Mouse (Mus musculus) adrenal gland, adult 2 months (tissue): ENCODE data around the gene Plekhh3. TPM values are rescaled to one million over a fixed set of nuclear protein-coding genes. Genes with fewer than 3 reads are reported as not detected.
A peak's percentile ranks its signal among the peaks of the same experiment; 100 is the strongest.

ENCODE experiments used
- DNase-seq: peaks from one replicate; pipeline ENCODE4 v3.0.0; 2021
- microRNA-seq, 2 experiments: library from miRNA; unstranded; fragments of <30 nt; microRNA quantifications; one replicate each; pipeline ENCODE4 v1.2.0; 2021
- polyA plus RNA-seq: library from polyadenylated mRNA; depleted of rRNA; stranded (reverse); fragments of >200 nt; gene quantifications from 2 replicates; pipeline ENCODE4 v1.2.3, GENCODE M21; 2012; rRNA removed
- total RNA-seq, 2 experiments: library from RNA; stranded (reverse); gene quantifications; 2 replicates each; pipeline ENCODE4 v1.2.3; 2021

The Plekhh3 gene
- total and polyA plus RNA-seq, 3 experiments, result 19.4 to 112 (median 39.7) TPM

GRCm38 (mm10) chr11:101120545-101121188 lies 50.5 kb downstream of the Plekhh3 start:
- DNase-seq, result no peak

DNA sequence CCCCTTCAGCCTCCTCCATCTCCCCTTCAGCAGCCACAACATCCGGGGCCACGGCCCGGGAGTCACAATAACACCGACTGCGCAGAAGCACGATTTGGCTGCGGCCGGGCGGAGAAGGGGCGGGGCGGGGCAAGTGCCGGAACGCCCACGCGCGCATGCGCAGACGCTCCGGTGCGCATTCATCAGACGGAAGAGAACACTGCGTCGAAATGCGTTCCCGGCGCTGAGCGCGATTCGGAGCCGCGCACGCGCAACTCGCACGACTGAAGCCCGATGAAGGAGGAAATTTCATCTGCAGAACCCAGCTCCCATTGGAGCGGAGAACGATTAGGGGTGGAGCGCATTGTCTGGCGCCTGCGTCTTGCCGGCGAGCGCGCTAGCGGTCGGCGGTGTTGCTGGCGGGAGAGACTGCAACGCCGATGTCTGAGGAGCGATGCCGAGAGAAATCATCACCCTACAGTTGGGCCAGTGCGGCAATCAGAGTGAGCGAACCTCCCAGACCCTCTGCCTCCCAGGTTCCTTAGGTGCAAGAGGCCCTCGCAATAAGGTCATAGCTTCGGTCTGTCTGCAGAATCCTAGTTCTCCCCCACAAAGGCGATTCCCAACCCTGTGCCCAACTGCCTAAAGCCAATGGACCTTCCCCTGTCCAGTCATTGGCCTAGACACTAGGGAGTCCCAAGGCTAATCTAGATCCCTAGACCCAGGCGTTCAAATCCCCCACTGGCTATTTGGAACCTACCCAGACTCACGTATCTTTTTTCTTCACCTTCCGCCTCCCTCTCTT lies 51.2 kb downstream of the Plekhh3 start, which contains the start of the genes Retreg3 and Tubg1:
TSS of gene Retreg3 (minus strand) at position 133 of the 784 bp plus-strand sequence.
TSS of gene Tubg1 (plus strand) at position 178 of the 784 bp plus-strand sequence.
- DNase-seq, result peak; percentile 99

GRCm38 (mm10) chr11:101119131-101119760 lies 51.9 kb downstream of the Plekhh3 start:
- DNase-seq, result no peak

- no peak for DNase-seq
Measured at GRCm38 (mm10) chr11:101118105-101118504, 53.0 kb downstream of the Plekhh3 start.

DNA sequence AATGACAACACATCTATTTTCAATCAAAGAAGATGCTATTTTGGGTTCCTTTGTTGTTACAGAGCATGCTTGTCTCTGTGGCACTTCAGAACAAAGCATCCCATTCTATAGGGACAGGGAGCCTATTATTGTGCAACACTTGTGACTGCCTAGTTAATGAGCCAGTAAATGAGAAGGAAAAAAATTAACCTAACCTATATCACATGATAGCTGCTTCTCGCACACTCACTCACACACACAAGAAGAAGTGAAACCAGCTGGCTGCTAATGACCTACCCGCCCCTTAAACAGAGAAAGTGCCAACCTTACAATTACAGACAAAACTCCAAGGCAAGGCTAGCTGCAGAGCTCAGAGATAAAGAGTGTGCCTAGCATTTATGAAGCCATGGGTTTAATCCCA lies 55.6 kb downstream of the Plekhh3 start:
- no peak for DNase-seq

Small RNA genes within 50 kb of the gene (microRNA-seq; reads per million reads assigned to microRNA genes)
- gene Gm27626, result 0 reads per million in 2 experiments

Other genes starting within 250 kb of the Plekhh3 start
- 10 to 100 TPM; 76.6 to 79.4 TPM for gene Stat3, start 231.8 kb downstream of the Plekhh3 start, total RNA-seq
- gene Stat3, start 231.8 kb downstream of the Plekhh3 start, polyA plus RNA-seq, result 45.4 and 54.9 TPM in 2 replicates
- 100 to 1,000 TPM; 236 to 425 TPM for gene Cavin1, start 200.5 kb downstream of the Plekhh3 start, total RNA-seq
- gene Cavin1, start 200.5 kb downstream of the Plekhh3 start, polyA plus RNA-seq, result 193 and 219 TPM in 2 replicates
- gene Atp6v0a1, start 161.9 kb downstream of the Plekhh3 start, total RNA-seq, result 100 to 1,000 TPM; 116 to 159 TPM
- gene Atp6v0a1, start 161.9 kb downstream of the Plekhh3 start, polyA plus RNA-seq, result 77.9 and 98.0 TPM in 2 replicates
- gene Naglu, start 101.3 kb downstream of the Plekhh3 start, total RNA-seq, result 10 to 100 TPM; 38.0 to 42.5 TPM
- gene Naglu, start 101.3 kb downstream of the Plekhh3 start, polyA plus RNA-seq, result 102 and 120 TPM in 2 replicates
- 1 to 10 TPM; 1.1 to 2.5 TPM for gene Hsd17b1, start 92.9 kb downstream of the Plekhh3 start, total RNA-seq
- gene Hsd17b1, start 92.9 kb downstream of the Plekhh3 start, polyA plus RNA-seq, result 2.1 and 2.3 TPM in 2 replicates
- 10 to 100 TPM; 86.9 to 90.5 TPM for gene Coasy, start 88.8 kb downstream of the Plekhh3 start, total RNA-seq
- gene Coasy, start 88.8 kb downstream of the Plekhh3 start, polyA plus RNA-seq, result 178 and 187 TPM in 2 replicates
- 10 to 100 TPM; 57.8 to 72.3 TPM for gene Mlx, start 84.1 kb downstream of the Plekhh3 start, total RNA-seq
- 36.3 and 42.4 TPM in 2 replicates for gene Mlx, start 84.1 kb downstream of the Plekhh3 start, polyA plus RNA-seq
- 1 to 10 TPM; 3.6 to 5.9 TPM for gene Psmc3ip, start 75.9 kb downstream of the Plekhh3 start, total RNA-seq
- gene Psmc3ip, start 75.9 kb downstream of the Plekhh3 start, polyA plus RNA-seq, result 0.38 and 0.71 TPM in 2 replicates
- gene Retreg3, start 51.5 kb downstream of the Plekhh3 start, total RNA-seq, result 10 to 100 TPM; 50.7 to 50.9 TPM
- 41.7 and 46.9 TPM in 2 replicates for gene Retreg3, start 51.5 kb downstream of the Plekhh3 start, polyA plus RNA-seq
- 10 to 100 TPM; 42.9 to 43.0 TPM for gene Tubg1, start 51.4 kb downstream of the Plekhh3 start, total RNA-seq
- gene Tubg1, start 51.4 kb downstream of the Plekhh3 start, polyA plus RNA-seq, result 15.2 and 42.7 TPM in 2 replicates
- 1 to 10 TPM; 6.2 to 7.5 TPM for gene Tubg2, start 15.4 kb downstream of the Plekhh3 start, total RNA-seq
- gene Tubg2, start 15.4 kb downstream of the Plekhh3 start, polyA plus RNA-seq, result 5.5 and 6.0 TPM in 2 replicates
- 1 to 10 TPM; 6.8 TPM for gene Cntnap1, start 828 bp downstream of the Plekhh3 start, total RNA-seq
- gene Cntnap1, start 828 bp downstream of the Plekhh3 start, polyA plus RNA-seq, result 9.3 and 9.4 TPM in 2 replicates
- gene Ccr10, start 4.1 kb upstream of the Plekhh3 start, total RNA-seq, result under 1 TPM; 0.26 to 0.83 TPM
- gene Ccr10, start 4.1 kb upstream of the Plekhh3 start, polyA plus RNA-seq, result 0.84 and 1.6 TPM in 2 replicates
- 10 to 100 TPM; 31.3 to 35.0 TPM for gene Ezh1, start 55.1 kb upstream of the Plekhh3 start, total RNA-seq
- 17.1 and 20.1 TPM in 2 replicates for gene Ezh1, start 55.1 kb upstream of the Plekhh3 start, polyA plus RNA-seq
- gene Ramp2, start 74.7 kb upstream of the Plekhh3 start, total RNA-seq, result 10 to 100 TPM; 46.5 to 46.9 TPM
- 109 and 114 TPM in 2 replicates for gene Ramp2, start 74.7 kb upstream of the Plekhh3 start, polyA plus RNA-seq
- 100 to 1,000 TPM; 102 to 116 TPM for gene Vps25, start 82.4 kb upstream of the Plekhh3 start, total RNA-seq
- 186 and 204 TPM in 2 replicates for gene Vps25, start 82.4 kb upstream of the Plekhh3 start, polyA plus RNA-seq
- 1 to 10 TPM; 2.1 to 3.7 TPM for gene Wnk4, start 89.2 kb upstream of the Plekhh3 start, total RNA-seq
- gene Wnk4, start 89.2 kb upstream of the Plekhh3 start, polyA plus RNA-seq, result 0.62 and 0.94 TPM in 2 replicates
- under 1 TPM; 0.32 to 0.38 TPM for gene Cntd1, start 107.7 kb upstream of the Plekhh3 start, total RNA-seq
- 0.06 and 0.11 TPM in 2 replicates for gene Cntd1, start 107.7 kb upstream of the Plekhh3 start, polyA plus RNA-seq
- 10 to 100 TPM; 68.3 to 84.3 TPM for gene Coa3, start 107.8 kb upstream of the Plekhh3 start, total RNA-seq
- gene Coa3, start 107.8 kb upstream of the Plekhh3 start, polyA plus RNA-seq, result 380 and 465 TPM in 2 replicates
- 100 to 1,000 TPM; 107 to 160 TPM for gene Becn1, start 130.9 kb upstream of the Plekhh3 start, total RNA-seq
- gene Becn1, start 130.9 kb upstream of the Plekhh3 start, polyA plus RNA-seq, result 81.6 and 126 TPM in 2 replicates
- 100 to 1,000 TPM; 129 to 161 TPM for gene Psme3, start 144.9 kb upstream of the Plekhh3 start, total RNA-seq
- gene Psme3, start 144.9 kb upstream of the Plekhh3 start, polyA plus RNA-seq, result 31.7 and 45.2 TPM in 2 replicates
- gene Aoc2, start 153.7 kb upstream of the Plekhh3 start, total RNA-seq, result 1 to 10 TPM; 4.9 to 5.5 TPM
- 6.3 and 7.7 TPM in 2 replicates for gene Aoc2, start 153.7 kb upstream of the Plekhh3 start, polyA plus RNA-seq
- gene Aoc3, start 159.3 kb upstream of the Plekhh3 start, total RNA-seq, result 10 to 100 TPM; 48.4 to 76.6 TPM
- gene Aoc3, start 159.3 kb upstream of the Plekhh3 start, polyA plus RNA-seq, result 69.3 and 101 TPM in 2 replicates
- gene G6pc, start 196.2 kb upstream of the Plekhh3 start, total RNA-seq, result 10 to 100 TPM in 1 of 2 experiments, 1 to 10 TPM in 1; 1.8 to 24.0 TPM
- gene G6pc, start 196.2 kb upstream of the Plekhh3 start, polyA plus RNA-seq, result 0.13 and 0.26 TPM in 2 replicates
- gene Aarsd1, start 246.3 kb upstream of the Plekhh3 start, total RNA-seq, result 10 to 100 TPM; 21.8 to 38.2 TPM
- gene Aarsd1, start 246.3 kb upstream of the Plekhh3 start, polyA plus RNA-seq, result 25.0 and 28.1 TPM in 2 replicates